Mouse (Mus musculus): ENCODE measurements at regions not wholly inside any gene's neighbourhood (a gene's known extent, or its start where the extent isn't known, plus 50 kb on each side); places are given as distances from the start of the nearest gene placed in this dataset.

DNA sequence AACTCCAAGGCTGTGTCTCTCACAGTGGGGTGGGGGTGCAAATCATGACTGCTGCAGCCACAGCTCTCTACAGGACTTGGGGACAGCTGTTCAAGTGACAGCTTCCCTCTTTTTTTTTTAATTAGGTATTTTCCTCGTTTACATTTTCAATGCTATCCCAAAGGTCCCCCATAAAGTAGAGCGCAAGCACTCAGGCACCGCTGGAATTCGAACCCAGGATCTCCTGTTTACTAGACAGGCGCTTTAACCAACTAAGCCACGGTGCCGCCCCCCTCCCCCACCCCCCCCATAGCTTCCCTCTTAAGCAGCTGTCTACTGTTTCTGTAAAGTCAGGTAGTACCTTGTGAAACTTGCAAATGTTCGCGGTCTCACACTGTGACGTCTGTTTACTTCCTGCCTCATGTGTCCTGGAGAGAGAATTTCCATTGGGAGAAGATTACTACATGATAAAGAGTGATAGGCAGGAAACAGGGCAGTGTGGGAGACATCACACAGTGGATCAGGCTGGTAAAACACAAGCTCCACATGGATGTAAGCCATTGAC lies 324.7 kb downstream of the 1700129C05Rik start:
- in situ Hi-C loops (cut with MboI, MseI) = no loop called here

DNA sequence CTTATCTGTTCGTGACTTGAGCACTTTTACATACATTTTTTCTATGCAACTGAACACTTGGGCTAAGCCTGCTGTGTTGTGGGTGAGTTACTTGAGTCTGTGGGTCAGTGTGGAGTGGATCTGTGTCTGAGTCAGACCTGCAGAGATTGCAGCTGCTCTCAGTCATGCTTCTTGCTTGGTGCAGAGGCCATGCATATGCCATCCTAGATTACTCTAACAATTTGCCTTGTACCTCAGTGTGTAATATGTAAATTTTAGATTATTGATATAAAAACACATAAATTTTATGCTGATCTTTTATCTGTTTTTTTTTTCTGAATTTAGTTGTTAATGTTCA lies 326.2 kb downstream of the 1700129C05Rik start:
- in situ Hi-C loops (cut with MboI, MseI) = no loop called here

DNA sequence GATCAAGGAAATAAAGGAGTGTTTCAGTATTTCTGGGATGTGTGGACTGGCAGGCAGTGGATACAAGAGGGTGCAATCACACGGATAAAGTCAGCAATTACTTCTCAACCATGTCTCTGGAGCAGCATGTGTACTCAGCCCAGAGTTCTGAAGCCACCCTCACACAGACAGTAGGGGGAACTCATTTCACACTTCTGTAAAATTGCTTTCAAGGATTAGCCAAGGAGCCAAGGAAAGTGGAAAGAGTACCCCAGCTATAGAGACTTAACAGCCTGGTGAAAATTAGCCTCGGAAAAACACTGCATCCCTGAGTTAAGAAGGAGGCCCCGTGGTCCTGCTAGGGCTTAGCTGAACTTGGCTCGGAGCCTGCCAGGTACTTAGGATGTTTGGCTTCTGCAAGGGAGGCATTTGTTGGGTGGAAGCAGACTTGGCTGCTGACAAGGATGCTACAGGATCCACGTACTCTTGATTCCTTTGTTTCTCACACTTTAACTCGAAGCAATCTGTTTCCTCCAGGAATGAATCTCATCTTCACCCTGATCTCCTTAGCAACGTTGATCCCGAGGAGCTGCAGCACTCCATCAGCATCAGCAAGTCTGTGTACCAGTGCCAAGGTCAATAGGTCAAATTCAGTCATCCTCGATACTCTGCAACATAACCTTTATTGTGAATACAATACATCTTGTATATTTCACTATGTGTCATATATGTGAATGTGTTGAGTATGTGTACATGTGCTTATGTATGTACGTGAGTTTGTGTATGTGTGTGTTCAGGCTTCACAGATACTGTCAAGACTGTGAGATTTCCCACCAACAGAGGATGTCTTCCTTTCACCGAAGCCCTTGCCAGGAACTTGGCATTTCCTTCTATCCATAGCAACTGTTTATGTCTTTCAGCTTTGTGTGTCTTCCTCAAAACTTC lies 326.8 kb downstream of the 1700129C05Rik start:
- in situ Hi-C loops (cut with MboI, MseI) = no loop called here

DNA sequence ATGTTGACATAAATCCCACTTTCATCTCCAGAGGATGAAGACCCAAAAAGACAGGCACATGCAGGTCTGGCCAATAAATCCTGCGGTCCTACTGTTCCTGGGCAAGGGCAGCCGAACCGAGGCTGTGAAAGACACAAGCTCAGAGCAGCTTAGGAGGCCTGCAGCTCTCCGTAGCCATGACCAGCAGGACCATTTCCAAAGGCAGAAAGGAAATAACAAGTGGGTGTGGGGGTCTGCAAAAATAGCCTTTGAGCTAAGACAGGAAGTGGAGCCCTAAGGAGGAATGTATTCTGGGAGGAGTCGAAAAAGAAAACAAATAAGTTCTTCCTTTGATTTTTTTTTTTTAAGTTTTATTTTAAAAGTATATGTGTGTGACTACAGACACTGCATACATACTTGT lies 330.1 kb downstream of the 1700129C05Rik start:
- in situ Hi-C loops (cut with MboI, MseI) = no loop called here

DNA sequence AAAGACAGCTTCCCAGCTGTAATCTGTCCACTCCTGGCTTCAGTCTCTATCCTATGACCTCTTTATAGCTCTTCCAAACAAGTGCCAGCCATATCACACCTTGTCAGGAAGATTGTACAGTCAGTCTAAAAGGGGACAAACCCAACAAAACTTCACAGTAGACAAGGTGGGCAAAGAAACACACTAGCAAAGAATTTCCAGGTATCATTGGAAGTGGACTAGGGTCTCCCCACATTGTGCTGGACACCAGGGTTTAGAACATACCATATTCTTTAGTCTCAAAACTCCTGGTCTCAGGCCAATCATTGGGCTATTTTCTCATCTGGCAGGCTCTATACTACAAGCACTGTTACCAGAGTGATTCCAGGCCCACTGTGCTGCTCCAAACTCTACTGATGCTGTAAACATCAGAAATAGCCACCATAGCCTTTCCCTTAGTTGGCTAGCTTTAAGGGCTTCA lies 341.3 kb downstream of the 1700129C05Rik start:
- in situ Hi-C loops (cut with MboI, MseI) = no loop called here

DNA sequence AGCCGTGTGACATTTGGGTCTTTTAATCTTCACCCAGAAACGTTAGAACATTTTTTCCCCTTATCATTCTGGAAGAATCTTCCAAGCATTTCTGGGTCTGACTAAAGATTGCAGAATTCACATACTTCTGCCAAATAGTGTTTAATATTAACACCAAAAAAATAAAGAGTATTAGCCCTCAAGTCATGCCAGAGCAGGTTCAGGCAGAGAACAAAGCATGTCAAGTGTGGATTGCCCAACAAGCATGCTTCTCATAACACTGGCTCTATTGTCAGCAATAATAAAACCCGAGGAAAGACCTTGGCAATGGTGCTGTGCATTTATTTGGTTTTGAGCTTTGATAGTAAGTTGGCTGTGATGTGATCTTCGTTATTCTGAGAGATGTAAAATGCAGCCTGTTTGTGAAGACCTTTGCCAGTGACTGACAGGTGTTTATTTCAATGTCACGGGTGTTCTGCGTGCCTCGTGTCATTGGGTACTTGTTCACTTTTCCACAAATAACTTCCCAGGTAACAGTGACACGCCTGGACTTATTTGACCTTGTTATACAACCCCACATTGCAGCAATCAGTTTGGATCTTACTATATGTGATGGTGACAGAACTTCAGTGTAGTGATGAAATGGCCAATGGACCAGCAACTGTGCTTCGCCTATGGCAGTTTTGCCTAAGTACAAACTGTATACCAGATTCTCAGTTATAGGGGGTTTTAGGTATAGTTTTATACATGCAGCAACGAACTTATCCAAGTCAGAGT lies 354.3 kb downstream of the 1700129C05Rik start:
- in situ Hi-C loops (cut with MboI, MseI) = no loop called here

DNA sequence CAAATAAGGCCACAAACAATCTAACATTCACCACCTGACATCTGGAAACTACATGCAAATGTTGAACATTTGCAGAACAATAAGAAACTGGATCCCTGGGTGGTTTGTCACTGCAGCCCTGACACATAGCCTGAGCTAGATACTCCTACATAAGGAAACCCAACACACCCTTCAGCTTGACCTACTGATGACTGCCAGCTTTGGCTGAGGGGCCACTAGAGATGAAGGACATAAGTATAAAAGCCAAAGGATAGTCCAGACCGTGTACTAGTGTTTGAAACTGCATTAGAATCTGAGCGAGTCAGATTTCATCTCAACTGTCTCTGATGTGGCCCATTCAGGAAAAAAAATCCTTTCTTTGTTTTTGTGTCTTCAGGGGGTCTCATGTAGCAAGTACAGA lies 355.1 kb downstream of the 1700129C05Rik start:
- in situ Hi-C loops (cut with MboI, MseI) = no loop called here

DNA sequence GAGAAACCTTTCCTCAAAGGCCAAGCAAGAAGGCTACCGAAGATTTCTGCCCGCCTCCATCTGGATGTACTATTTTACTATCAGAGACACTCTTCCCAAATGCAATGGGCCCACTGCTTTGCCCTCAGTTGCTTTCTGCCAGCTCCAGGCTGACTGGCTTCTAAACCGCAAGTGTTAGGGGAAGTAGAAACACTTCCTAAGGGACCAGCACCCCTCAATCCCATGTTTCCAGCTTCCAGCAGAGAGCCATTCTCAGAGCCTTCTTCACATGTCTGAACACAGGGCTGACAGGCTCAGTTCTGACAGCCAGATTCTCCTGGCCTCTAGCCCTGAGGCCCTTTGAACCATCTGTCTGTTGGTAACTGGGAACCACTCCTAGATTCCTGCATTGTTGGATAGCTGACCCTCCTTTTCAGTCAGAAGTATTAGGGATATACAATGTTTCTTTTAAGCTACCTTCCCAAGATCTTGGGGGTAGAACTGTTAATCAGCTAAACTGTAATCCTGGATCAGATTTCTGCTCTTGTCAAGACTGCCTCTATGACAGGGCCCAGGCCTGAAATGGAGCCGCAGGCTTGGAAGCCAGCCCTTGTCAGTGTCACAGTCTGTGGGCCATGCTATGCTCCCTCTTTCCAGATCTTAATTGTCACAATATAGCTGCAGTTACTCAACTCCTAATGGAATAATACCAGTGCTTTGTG lies 355.8 kb downstream of the 1700129C05Rik start:
- in situ Hi-C loops (cut with MboI, MseI) = no loop called here

DNA sequence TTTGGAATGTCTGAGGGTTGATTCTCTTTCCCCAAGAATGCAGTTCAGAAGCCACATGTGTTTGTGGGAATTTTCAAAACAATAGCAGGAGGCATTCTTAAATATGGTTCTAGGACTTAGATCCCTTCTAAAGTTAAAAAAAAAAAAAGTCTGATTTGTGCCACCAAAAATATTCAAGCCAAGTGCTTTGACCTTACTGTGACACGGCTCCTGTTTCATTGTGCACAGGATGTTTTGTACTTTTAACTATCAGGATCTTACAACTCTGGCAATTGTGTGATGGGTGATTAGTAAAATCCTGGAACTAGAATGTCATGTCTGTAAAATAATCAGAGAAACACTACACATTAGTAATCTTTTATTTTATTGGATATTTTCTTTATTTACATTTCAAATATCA lies 359.5 kb downstream of the 1700129C05Rik start:
- in situ Hi-C loops (cut with MboI, MseI) = no loop called here

DNA sequence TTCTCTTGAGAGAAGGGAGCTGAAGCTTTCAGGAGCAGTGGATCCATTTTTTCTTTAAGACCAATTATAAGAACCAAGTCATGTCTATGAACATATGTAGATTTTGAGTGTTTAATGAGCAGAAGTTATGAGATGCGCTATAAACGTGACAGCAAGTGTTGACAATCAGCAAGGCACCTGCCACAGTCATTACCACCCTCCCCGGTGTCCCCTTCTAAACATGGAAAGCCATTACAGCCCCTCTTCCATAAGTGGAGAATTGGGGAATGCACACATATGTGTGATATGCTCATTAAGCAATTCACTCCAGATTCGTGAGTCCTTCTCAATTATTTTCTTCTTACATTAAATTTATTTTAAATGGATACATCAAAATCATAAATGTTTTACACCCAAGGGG lies 362.4 kb downstream of the 1700129C05Rik start:
- in situ Hi-C loops (cut with MboI, MseI) = no loop called here

DNA sequence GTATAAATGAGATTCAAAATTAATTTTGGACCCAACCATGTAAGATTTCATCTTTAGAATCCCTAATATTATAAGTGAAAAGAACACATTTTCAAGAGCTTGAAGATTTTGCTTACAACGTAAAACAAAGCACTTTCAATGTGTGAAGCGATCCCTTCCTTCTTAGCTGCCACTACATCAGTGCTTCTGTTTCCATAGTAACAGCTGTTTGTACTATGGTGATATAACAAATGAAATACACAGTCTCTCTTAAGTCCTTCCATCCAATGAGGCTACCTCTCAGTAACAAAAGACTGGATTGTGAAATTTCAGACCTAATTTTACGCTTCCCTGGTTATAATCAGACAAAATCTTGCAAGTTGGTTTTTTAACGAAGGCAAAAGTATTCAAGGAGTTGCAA lies 364.0 kb downstream of the 1700129C05Rik start:
- in situ Hi-C loops (cut with MboI, MseI) = no loop called here

DNA sequence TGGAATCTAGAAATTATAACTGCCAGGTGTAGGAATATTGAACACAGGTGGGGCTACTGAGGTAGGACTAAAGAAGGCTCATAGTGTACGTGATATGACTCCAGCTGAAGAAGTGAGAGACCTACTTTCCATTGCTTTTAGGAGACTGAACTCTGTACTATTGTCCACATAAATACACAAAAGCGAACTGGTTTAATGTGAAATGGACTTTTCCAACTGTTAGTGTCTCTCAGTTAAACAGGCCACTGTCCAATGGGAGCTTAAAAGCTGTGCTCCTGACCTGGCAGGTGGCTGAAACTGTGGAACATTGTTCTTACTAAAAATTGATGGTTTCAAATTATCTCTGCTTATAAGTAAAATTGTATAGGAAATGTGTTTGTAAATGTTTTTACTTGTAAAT lies 381.4 kb downstream of the 1700129C05Rik start:
- in situ Hi-C loops (cut with MboI, MseI) = loop anchor here (25.0 kb wide), 1 partner anchor 1576 kb away; no protein-coding TSS in a partner anchor

DNA sequence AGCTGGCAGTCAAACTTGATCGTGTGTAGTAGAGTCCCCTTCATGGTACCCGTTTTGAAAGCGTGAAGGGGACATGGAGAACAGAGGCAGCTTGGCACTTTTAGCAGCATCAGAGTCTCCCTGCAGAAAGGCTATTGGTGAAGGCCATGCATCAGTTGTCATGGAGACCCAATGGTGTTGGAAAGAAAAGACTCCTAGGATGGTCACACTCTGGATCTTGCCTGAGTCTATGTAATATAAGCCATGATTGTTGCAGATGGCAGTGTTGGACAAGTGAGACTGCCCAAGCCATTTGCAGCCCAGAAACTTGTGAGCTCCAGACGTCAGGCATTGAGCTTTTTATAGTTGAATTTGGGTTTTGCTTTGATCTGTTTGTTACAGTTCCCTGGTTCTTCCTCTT lies 382.9 kb downstream of the 1700129C05Rik start:
- in situ Hi-C loops (cut with MboI, MseI) = loop anchor here (25.0 kb wide), 1 partner anchor 1578 kb away; no protein-coding TSS in a partner anchor

DNA sequence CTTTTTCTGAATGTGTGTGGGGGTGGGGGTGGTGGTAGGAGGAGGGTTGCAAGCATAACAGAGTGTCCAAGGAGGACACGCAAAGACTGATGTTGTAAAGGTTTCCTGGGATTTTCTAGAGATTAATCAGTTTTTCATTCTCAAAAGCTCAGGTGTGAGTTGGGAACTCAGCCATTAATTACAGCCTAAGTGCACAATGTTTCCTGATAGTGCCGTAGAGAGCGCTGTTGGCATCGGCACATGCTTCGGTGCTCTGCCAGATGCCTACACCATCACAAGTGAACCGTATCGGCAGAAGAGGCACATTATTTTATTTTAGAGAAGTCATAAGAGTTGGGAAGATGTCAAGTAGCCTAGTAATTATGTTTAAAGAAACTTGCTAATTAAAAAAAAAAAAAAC lies 388.9 kb downstream of the 1700129C05Rik start:
- in situ Hi-C loops (cut with MboI, MseI) = loop anchor here (25.0 kb wide), 1 partner anchor 1584 kb away; no protein-coding TSS in a partner anchor

DNA sequence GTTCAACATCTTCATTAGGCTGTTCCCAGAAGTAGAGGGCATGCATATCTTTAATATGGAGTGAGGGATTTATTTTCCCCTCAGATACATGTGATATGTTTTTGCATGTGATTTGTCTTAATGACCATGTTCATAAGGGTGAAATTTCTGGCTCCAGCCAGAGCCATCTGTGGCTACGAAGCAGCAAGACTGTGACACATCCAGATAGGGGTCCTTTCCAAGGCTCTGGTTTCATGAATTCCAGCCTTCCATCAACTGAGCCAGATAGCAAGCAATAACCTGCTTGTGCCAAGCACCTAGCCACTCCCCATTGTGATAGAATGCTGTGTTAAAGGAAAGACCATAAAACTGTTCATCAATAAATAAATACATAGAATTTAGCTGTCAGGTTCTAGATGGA lies 389.6 kb downstream of the 1700129C05Rik start:
- in situ Hi-C loops (cut with MboI, MseI) = loop anchor here (25.0 kb wide), 1 partner anchor 1584 kb away; no protein-coding TSS in a partner anchor

DNA sequence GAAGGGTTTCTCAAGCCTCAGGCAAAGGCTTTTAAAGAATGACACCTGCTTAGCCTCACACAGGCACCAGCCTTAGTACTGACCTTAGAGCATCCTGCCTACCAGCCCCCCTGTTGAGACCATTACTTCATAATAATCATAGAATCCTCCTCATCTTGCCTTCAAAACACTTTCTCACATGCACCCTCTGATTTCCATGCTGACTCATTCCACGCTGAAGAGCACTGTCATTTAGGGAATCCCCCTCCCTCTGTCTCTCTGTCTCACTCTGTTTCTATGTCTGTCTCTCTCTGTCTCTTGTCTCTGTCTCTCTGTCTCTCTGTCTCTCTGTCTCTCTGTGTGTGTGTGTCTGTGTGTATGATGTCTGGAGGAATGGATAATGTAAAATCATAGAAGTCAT lies 416.3 kb downstream of the 1700129C05Rik start:
- in situ Hi-C loops (cut with MboI, MseI) = no loop called here

DNA sequence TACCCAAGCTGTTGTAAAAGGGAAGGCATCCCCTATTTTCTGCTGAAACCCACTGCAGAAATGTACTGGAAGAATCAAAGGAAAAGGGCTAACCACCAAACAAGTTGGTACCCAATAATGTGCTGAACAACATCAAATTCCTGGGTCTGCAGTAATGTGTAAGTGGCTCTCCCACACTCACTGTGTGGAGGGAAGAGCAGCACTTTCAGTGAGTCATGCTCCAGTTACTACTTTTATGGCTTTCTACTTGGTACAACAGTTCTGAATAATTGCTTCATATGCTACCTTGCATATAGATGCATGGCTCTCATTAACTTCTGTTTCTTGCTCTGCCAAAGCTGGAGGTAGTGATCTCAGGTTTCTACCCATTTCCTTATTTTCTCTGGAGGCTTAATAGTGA lies 427.8 kb downstream of the 1700129C05Rik start:
- in situ Hi-C loops (cut with MboI, MseI) = no loop called here

DNA sequence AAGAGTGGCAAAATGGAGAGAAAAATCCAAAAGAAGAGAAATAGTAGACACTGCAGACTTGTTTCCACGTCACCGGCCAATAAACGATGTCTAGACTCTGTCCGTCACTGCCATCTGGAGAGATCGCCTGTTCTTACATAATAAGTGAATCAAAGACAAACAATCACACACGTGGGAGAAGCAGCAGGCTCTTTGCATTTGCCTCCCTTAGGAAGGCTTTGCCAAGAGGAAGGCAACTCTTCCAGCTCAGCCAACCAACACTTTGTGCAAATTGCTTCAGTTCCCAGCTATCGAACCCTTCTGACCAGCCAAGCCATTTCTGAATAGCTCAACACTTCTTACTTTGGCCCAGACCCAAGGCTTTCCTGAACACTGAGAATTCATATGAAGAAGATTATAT lies 432.8 kb downstream of the 1700129C05Rik start:
- in situ Hi-C loops (cut with MboI, MseI) = loop anchor here (10.0 kb wide), 1 partner anchor 675 kb away; no protein-coding TSS in a partner anchor

DNA sequence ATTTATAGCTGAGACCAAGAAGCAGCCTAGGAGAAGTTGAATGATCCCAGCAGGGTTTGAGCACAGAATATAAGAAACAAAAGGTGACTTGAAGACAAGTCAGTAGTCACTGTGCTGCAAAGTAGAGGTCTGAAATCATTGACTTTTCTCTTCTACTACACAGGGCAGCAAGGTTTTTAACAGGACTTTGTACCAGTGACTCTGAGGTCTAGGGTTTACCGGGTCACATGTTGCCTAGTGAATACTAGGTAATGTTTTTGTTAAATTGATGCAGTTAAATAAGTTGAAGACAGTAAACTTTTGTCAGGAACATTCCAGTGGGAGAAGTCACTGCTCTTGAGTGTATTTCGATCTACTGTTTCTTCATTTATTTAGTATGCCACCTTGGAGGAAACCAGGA lies 433.4 kb downstream of the 1700129C05Rik start:
- in situ Hi-C loops (cut with MboI, MseI) = loop anchor here (10.0 kb wide), 1 partner anchor 674 kb away; no protein-coding TSS in a partner anchor

DNA sequence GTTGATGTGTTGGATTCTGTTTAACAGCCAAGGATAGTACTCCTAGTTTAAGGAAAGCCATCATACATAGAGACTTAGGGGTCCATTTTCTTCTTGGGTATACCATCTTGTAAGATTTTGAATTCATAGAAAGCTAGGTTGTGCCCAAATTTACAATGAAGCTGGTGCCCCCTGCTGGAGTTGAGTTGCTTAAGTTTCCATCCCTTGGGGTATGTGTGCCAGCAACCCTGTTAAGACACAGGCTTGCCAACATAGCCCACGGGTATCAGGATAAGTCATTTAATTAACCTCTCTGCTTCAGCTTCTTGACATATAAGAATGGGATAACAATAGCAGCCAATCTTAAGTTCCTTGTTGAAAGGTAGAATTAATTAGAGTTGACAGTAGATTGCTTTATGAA lies 440.9 kb downstream of the 1700129C05Rik start:
- in situ Hi-C loops (cut with MboI, MseI) = loop anchor here (10.0 kb wide), 1 partner anchor 667 kb away; no protein-coding TSS in a partner anchor

DNA sequence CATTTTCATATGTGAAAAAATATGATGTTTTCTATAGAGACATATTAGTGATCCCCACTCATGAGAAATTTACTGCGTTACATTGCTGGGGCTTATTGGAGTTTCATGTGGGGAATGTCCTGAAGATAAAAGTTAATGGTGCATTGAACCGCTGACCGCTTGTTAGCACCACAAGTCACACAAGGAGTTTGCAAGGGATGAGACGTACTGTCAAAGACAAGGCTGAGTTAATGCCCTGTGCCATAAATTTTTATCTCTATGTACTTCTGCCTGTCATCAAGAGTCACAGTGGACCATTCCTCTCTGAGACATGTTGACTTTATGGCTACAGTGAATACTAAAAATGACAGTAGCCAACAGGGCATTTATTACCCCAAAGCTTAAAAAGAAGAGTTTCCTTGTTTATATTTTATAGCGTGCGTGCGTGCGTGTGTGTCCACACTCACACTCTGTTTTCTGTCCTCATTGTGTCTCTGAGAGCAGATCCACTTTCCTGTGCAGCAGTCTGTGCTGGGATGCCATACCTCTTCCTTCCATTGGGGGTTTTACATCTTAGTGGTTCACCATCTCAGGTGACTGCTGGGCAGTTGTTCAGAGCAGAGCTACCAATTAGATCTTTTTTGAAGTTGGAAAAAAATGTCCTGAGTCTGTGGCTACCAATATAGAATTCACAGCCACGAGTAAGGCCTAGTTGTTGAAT lies 451.4 kb downstream of the 1700129C05Rik start:
- in situ Hi-C loops (cut with MboI, MseI) = no loop called here
